Mouse (Mus musculus): Measurements from ENCODE around the gene Mmp9. TPM values are rescaled to one million over a fixed set of nuclear protein-coding genes. Genes with fewer than 3 reads are reported as not detected.

Mmp9 gene
- polyA plus RNA-seq, 1 experiment from 2014 or later, result 17.9 TPM

DNA sequence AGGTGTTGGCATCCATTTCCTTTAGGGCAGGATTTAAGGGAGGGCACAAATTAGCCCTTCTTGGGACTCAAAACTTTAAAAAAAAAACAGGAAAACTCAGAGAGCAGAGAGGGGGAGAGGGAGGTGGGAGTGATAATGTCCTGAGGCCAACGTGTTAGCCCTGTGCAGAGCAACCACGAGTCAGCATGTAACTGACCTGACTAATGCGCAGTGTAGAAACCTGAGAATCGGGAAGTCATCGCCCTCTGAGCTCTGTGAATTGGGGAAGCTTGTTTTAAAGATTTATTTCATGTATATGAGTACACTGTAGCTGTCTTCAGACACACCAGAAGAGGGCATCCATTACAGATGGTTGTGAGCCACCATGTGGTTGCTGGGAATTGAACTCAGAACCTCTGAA, 23.8 kb upstream of the Mmp9 start:
- H3K36me3 ChIP-seq, result no peaks in the 10 kb centered on the region; the same call in 1 of the 2 replicates
- no peak overlapping the region for H3K4me3 ChIP-seq
- no peaks in the 10 kb centered on the region for H3K27me3 ChIP-seq
- H3K4me2 ChIP-seq (replicated peaks), result no peak overlapping the region
- no peaks in the 10 kb centered on the region for H3K9me3 ChIP-seq
- H3K9ac ChIP-seq (replicated peaks), result no peak overlapping the region
- H3K4me1 ChIP-seq, result peaks cover 6% of the 10 kb centered on the region
- no peak overlapping the region for H3K27ac ChIP-seq (replicated peaks)
- no peak for ATAC-seq (replicated peaks)
- 87% methylated on average over 5 of the region's 5 CpGs for WGBS

DNA sequence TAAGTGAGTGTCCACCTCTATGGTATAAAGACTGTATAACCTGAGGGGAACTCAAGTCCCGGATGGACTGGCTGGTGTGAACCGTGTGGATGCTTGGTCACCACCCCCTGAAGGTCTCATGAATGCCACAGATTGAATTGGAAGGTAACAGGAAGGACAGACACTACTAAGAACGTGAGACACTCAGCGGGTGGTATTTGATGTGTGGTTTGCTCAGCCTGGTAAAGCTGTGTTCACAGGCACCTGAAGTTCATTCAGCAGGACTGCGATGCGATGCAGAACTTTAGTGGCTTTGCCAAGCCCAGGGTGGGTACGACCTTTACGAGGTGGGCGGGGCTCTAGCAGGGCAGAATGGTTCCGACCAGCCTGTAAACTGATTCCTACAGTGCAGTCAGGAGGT, 23.2 kb upstream of the Mmp9 start:
- Histone ChIP-seq H3K9ac (replicated peaks) (no peak overlapping the region), H3K4me1 (peaks cover 4% of the 10 kb centered on the region), H3K9me3 (no peaks in the 10 kb centered on the region), H3K27me3 (no peaks in the 10 kb centered on the region), H3K36me3 (no peaks in the 10 kb centered on the region; the same call in 1 of the 2 replicates), H3K27ac (replicated peaks) (no peak overlapping the region), H3K4me3 (no peak overlapping the region), H3K4me2 (replicated peaks) (no peak overlapping the region)
- 64% methylated on average over 10 of the region's 10 CpGs for WGBS
- ATAC-seq (replicated peaks), result no peak

DNA sequence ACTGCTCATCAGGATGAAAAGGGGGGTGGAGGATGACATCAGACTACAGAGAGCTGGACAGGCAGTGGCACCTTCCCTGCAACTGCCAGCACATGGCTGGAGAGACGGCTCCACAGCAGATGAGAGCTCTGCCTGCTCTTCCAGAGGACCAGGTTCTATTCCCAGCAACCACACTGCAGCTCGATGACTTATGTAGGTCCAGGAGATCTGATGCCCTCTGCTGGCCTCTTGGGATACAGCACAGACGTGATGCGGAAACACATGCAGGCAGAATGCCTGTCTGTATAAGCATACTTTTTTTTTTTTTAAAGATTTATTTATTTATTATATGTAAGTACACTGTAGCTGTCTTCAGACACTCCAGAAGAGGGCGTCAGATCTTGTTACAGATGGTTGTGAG, 22.3 kb upstream of the Mmp9 start:
- 64% methylated on average over 4 of the region's 5 CpGs for WGBS
- H3K4me2 ChIP-seq (replicated peaks), result no peak overlapping the region
- ATAC-seq (replicated peaks), result no peak
- H3K9me3 ChIP-seq, result no peaks in the 10 kb centered on the region
- H3K27me3 ChIP-seq, result no peaks in the 10 kb centered on the region
- H3K36me3 ChIP-seq, result no peaks in the 10 kb centered on the region; the same call in 1 of the 2 replicates
- no peak overlapping the region for H3K9ac ChIP-seq (replicated peaks)
- no peak overlapping the region for H3K4me3 ChIP-seq
- no peak overlapping the region for H3K27ac ChIP-seq (replicated peaks)
- 0 out of 2 replicates have a peak, but pooled peaks cover 3% of the 10 kb centered on the region for H3K4me1 ChIP-seq

DNA sequence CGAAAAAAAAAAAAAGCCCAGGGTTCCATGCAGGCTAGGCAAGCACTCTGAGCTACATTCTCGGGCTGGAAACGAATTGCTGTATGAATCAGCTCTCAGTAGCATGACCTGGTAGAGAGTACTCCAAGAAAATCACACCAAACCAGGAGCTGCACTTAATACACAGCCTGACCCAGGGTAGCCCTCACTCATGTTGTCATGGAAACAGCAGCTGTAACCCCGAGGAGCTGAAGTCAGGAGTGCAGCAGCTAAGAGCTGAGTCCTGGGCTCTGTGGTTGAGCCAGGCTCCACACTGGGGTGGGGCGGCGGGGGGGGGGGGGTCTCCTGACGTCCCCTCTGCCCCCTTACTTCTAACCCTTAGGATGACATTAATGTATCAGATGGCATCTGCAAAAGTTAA, 18.6 kb upstream of the Mmp9 start:
- Histone ChIP-seq H3K9me3 (no peaks in the 10 kb centered on the region), H3K36me3 (no peaks in the 10 kb centered on the region; the same call in 1 of the 2 replicates), H3K27me3 (no peaks in the 10 kb centered on the region), H3K4me1 (peaks cover 11% of the 10 kb centered on the region), H3K9ac (replicated peaks) (no peak overlapping the region), H3K4me2 (replicated peaks) (no peak overlapping the region), H3K4me3 (no peak overlapping the region), H3K27ac (replicated peaks) (no peak overlapping the region)
- ATAC-seq (replicated peaks), result no peak
- 59% methylated on average over 7 of the region's 7 CpGs for WGBS

DNA sequence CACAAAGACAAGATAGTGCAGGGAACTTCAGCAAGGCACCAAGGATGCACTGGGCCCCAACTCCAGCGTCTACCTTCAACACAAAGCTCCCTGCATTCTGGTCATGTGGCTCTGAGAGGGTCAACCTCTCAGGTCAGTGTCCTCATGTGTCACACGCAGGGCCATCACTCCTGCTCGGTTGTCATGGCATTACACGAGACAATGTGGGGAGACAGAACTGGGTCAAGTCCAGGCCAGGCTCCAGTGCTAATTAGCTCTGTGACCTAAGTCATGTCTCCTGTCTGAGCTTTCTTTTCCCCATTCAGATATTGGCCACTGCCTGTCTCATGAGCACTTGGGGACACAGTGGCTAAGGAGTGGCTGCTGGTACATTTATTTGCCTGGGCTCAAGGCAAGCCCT, 17.3 kb upstream of the Mmp9 start:
- ATAC-seq (replicated peaks), result no peak
- Histone ChIP-seq H3K27ac (replicated peaks) (no peak overlapping the region), H3K4me2 (replicated peaks) (no peak overlapping the region), H3K9me3 (no peaks in the 10 kb centered on the region), H3K4me1 (peaks cover 11% of the 10 kb centered on the region), H3K36me3 (no peaks in the 10 kb centered on the region; the same call in 1 of the 2 replicates), H3K9ac (replicated peaks) (no peak overlapping the region), H3K4me3 (no peak overlapping the region), H3K27me3 (no peaks in the 10 kb centered on the region)
- whole genome bisulfite sequencing, result 74% methylated on average over 4 of the region's 4 CpGs

DNA sequence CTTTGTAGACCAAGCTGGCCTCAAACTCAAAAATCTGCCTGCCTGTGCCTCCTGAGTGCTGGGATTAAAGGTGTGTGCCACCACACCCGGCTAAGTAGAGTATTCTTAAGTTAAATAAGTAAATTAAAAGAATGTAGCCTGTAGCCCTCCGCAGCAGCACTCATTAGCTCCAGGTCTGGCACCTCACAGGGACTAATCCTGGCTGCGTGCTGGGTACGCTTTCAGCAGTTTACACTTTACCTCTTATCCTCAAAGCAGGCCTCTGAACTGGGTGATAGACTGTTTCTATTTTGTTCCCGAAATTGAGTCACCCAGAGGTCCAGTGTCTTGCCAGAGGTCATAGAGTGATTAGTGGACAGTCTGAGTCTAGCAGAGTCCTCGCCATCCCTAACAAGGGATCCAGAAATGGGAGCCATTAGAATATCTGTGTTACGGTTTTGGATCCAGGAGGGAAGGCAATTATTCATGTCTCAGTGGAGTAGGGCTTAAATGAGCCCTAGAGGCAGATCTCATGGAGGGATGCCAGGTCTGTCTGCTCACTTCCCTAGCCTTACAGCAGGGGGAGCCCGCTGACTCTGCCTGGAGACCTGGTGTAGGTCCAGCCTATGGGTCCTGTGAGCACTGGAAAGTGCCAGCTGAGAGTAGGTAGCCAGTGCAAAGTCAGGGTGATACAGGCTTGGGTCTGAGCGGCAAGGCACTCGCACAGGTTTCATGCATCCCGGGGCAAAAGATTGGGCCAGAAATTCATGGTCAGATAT, 16.3 kb upstream of the Mmp9 start:
- H3K9me3 ChIP-seq, result no peaks in the 10 kb centered on the region
- H3K4me2 ChIP-seq (replicated peaks), result no peak overlapping the region
- H3K27ac ChIP-seq (replicated peaks), result peak overlapping the region; percentile 57
- ATAC-seq (replicated peaks), result peak; percentile 78
- 27% methylated on average over 11 of the region's 11 CpGs for WGBS
- no peaks in the 10 kb centered on the region; the same call in 1 of the 2 replicates for H3K36me3 ChIP-seq
- no peak overlapping the region for H3K9ac ChIP-seq (replicated peaks)
- peaks cover 11% of the 10 kb centered on the region for H3K4me1 ChIP-seq
- no peaks in the 10 kb centered on the region for H3K27me3 ChIP-seq
- H3K4me3 ChIP-seq, result no peak overlapping the region

DNA sequence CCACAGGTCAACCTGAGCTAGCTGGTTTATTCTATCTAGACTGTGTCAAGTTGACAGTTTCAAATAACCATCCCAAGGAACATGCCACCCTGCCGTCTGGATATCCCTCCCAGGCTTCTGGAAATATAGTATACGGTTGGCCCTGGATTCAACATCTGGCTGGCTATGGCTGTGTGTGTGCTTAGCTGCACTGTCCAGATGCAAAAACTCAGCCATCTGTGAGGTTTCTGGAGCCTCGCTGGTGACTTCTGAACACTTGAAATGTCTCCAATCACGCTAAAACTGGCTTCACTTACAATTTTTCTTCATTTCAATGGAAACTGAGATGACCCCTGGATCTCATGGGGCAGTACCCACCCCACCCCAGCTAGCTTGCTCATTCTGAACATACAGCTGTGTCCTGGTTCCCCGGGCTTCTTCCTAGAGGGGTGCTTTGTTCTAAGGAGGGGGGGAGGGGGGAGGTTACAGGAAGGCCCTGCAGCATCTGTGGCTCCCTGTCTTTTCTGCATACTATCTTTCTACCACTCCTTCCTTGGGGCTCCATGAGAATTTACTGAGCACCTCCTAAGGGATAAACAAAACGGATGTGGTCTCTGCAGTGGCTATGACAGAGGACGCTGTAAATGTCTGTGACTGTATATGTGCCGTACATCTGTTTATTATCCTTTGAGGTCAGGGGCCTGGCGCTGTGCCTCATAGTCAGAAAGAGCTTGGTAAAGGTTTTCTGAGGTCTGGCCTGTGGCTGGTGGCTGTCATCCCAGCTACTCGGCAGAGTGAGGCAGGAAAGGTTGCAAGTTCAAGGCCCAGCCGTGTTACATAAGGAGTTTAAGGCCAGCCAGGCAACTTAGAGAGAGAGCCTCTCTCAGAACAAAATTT, 9.6 kb upstream of the Mmp9 start:
- 75% methylated on average over 11 of the region's 11 CpGs for WGBS
- no peak overlapping the region for H3K4me3 ChIP-seq
- H3K9ac ChIP-seq (replicated peaks), result no peak overlapping the region
- no peaks in the 10 kb centered on the region for H3K4me1 ChIP-seq
- no peak for ATAC-seq (replicated peaks)
- H3K27ac ChIP-seq (replicated peaks), result no peak overlapping the region
- H3K27me3 ChIP-seq, result 0 out of 2 replicates have a peak, but pooled peaks cover 3% of the 10 kb centered on the region
- H3K4me2 ChIP-seq (replicated peaks), result no peak overlapping the region
- H3K9me3 ChIP-seq, result no peaks in the 10 kb centered on the region
- no peaks in the 10 kb centered on the region for H3K36me3 ChIP-seq

DNA sequence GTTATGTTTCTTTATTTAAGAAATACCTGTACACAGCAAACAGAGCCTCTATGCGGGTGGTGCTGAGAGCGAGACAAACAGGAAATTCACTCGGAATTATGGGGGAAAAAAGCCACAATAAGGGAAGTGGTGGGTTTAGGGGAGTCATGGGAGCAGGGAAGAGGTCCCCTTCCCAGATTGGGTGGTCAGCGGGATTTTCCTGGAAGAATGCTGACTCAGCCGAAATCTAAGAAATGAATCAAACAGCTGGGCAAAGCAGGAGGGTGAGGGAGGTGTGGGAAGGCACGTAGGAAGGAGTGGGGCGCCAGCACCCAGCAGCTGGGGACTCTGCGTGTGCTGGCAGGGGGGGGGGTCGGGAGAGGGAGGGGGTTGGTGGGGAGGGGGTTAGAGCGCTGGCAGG, 7.0 kb upstream of the Mmp9 start:
- no peaks in the 10 kb centered on the region for H3K9me3 ChIP-seq
- no peak overlapping the region for H3K4me2 ChIP-seq (replicated peaks)
- H3K27me3 ChIP-seq, result 0 out of 2 replicates have a peak, but pooled peaks cover 6% of the 10 kb centered on the region
- no peak overlapping the region for H3K27ac ChIP-seq (replicated peaks)
- H3K36me3 ChIP-seq, result no peaks in the 10 kb centered on the region
- H3K9ac ChIP-seq (replicated peaks), result no peak overlapping the region
- WGBS, result 39% methylated on average over 10 of the region's 10 CpGs
- no peak overlapping the region for H3K4me3 ChIP-seq
- H3K4me1 ChIP-seq, result peaks cover 4% of the 10 kb centered on the region
- no peak for ATAC-seq (replicated peaks)

DNA sequence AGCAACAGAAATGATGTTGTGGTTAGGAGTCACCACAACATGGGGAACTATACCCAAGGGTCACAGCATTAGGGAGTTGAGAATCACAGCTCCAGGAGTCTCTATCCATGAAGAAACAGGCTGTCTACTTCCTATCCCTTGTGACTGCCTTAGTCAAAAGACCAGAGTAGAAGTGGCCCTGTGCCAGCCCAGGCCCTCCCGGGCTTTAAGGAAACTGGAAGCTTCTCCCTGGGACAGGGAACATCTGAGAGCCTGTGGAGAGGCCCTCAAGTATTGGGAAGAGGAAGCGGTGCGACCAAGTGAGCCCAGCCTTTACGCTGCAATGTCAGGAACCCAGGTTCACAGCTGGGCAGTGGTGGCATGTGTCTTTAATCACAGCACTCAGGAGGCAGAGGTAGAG, 4.6 kb upstream of the Mmp9 start:
- ATAC-seq (replicated peaks), result no peak
- H3K27me3 ChIP-seq, result peaks cover 6% of the 10 kb centered on the region; the same call in 1 of the 2 replicates
- H3K4me1 ChIP-seq, result peaks cover 19% of the 10 kb centered on the region
- no peak overlapping the region for H3K27ac ChIP-seq (replicated peaks)
- 82% methylated on average over 4 of the region's 4 CpGs for WGBS
- no peaks in the 10 kb centered on the region for H3K36me3 ChIP-seq
- no peak overlapping the region for H3K4me3 ChIP-seq
- no peak overlapping the region for H3K9ac ChIP-seq (replicated peaks)
- H3K9me3 ChIP-seq, result no peaks in the 10 kb centered on the region
- H3K4me2 ChIP-seq (replicated peaks), result no peak overlapping the region

DNA sequence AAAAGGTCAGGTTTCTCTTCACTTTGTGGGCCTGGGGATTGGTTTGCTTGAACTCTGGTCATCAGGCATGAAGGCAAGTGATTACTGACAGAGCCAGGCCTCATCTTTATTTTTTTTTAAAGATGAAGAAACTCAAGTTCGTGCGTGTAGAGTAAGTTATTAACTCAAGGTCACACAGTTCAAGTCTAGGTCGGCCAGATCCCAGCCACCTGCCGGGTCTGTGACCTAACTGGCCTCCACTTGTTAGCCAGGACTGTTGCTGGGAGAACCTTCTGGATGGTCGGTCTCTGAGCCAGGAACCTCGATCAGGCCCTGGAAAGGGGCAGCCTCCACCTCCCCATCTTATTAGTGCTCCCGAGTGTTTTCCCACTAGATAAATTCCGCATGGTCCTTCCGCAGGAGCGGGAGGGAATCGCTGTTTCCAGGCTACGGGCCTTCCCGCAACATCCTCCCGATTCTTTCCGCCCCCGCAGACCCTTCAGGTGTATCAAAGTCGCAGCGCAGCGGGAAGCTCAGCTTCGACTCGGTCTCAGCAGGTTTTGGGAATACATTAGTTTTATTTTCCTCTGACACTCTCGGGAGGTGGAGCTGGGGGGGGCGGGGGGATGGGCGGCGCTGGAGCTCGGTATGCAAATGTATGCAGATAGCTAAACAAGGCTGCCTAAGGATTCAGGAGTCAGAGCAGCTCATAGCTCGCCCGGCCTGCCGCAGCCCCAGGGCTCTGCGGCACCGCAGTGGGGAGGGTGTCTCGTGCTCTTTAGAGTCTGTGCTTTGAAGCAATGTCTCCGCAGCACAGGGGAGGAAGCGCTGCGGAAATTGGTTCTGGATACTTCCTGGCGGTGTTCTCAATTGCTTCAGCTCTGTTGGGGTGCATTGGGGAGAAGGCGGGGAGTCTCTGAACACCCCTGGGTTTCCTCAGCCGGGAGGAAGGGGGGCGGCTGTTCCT, 2.2 kb upstream of the Mmp9 start:
- Histone ChIP-seq H3K27ac (replicated peaks) (peak overlapping the region; percentile 74), H3K4me3 (peak overlapping the region; percentile 39), H3K4me1 (peaks cover 19% of the 10 kb centered on the region), H3K27me3 (peaks cover 13% of the 10 kb centered on the region; the same call in 1 of the 2 replicates), H3K9ac (replicated peaks) (peak overlapping the region; percentile 45), H3K36me3 (no peaks in the 10 kb centered on the region), H3K4me2 (replicated peaks) (peak overlapping the region; percentile 59), H3K9me3 (no peaks in the 10 kb centered on the region)
- peak; percentile 93 for ATAC-seq (replicated peaks)
- WGBS, result 2% methylated on average over 39 of the region's 39 CpGs

DNA sequence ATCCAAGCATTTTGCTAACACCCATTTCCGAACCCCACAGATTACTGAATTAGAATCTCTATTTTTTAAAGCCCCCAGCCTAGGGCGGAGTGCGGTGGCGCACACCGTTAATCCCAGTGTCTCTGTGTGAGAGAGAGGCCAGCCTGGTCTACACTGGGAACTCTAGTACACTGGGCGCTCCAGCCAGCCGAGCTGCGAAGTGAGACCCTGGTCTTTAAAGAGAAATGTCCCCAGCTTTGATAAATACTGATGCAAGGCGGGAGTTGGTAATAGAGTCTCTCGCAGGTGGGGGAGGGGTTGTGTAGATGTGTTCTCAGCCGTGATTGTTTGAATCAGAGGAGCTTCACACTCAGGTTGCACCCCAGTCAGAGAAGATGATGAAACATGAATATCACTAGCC, 1.5 kb upstream of the Mmp9 start:
- peak overlapping the region; percentile 59 for H3K4me2 ChIP-seq (replicated peaks)
- peak; percentile 58 for ATAC-seq (replicated peaks)
- H3K9ac ChIP-seq (replicated peaks), result peak overlapping the region; percentile 45
- H3K27ac ChIP-seq (replicated peaks), result peak overlapping the region; percentile 74
- H3K36me3 ChIP-seq, result no peaks in the 10 kb centered on the region
- H3K4me3 ChIP-seq, result peak overlapping the region; percentile 39
- peaks cover 13% of the 10 kb centered on the region; the same call in 1 of the 2 replicates for H3K27me3 ChIP-seq
- H3K9me3 ChIP-seq, result no peaks in the 10 kb centered on the region
- H3K4me1 ChIP-seq, result peaks cover 19% of the 10 kb centered on the region
- 3% methylated on average over 11 of the region's 11 CpGs for WGBS

Data from forebrain, embryonic 15.5 days (tissue).